Mouse (Mus musculus) spleen, postnatal 0 days (tissue): ENCODE data around the gene Aadac. TPM values are rescaled to one million over a fixed set of nuclear protein-coding genes. Genes with fewer than 3 reads are reported as not detected.

Experiments
- polyA plus RNA-seq: library from polyadenylated mRNA; unstranded; fragments of >200 nt; fragmentation: Nextera tagmentation; extraction: Ambion mirVana; gene quantifications from 2 replicates; pipeline ENCODE4 v1.2.1, GENCODE M21; 2015

Aadac gene
- polyA plus RNA-seq: 0.19 and 0.22 TPM in 2 replicates

DNA sequence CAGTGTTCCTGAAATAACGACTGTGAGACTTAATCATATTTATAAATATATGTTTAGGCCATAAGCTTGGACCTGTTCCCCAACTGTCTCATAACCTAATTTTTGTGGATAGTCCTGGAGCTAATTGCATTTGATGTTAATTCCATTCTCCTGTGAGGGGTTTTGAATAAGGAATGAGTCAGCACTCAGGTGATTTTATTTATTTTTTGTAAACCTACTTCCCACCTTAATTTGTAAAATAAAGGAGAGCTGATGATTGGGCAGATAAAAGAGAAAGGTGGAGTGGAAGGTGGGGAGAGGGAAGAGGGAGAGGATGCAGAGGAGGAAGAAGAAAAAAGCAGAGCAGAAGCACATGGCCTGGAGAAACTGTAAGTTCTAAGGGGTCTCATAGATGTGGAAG, at the start of gene Aadac:
Gene Aadac, plus strand, starts transcription at position 301 of the 400 bp plus-strand sequence.

DNA sequence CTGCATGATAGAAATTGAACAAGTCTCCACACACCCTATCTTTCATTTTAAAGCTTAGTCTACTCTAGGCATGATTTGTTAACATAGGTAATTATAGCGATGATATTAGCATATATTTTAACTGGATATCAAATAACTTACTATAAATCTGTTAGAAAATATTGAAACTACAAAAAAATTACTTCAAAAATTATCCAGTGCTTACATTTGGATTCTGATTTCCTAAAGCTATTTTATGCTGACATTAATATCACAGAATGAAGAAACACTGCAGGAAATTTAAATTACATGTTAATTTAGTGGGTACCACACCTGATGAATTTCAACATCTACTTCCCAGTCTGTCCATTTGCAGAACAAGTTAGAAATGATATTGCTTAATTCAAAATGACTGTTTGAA, 19.1 kb upstream of the Aadac start, which contains the start of gene Aadacl2:
Gene Aadacl2, plus strand, starts transcription at position 301 of the 400 bp plus-strand sequence.

DNA sequence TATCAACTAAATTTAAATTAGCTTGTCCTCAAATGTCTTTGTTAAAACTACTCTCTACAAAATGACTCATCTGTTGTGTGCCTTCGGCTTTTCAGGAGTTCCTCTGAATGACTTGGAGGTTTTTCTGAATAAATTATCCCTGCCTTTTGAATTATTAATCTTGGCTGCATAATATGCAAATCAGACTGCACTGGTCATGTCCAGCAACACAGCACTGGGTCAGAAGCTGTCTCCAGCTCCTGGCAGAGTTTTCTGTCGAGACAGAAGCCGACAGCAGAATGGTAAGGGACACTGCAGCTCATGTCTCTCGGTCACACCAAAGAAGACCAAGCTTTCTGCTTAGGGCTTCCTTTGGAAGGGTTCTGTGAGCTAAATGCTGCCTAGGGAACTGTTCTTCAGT, 56.1 kb downstream of the Aadac start, which contains the start of gene Sucnr1:
Gene Sucnr1, plus strand, starts transcription at position 222 of the 400 bp plus-strand sequence.

Other genes with a start within 250 kb of the Aadac start
- not detected in 2 replicates for gene Gm8298, start 164.7 kb upstream of the Aadac start, polyA plus RNA-seq
- gene C130079G13Rik, start 100.5 kb upstream of the Aadac start, polyA plus RNA-seq: not detected in 2 replicates
- gene Aadacl2, start 19.0 kb upstream of the Aadac start, polyA plus RNA-seq: not detected in 2 replicates
- 0.61 and 1.2 TPM in 2 replicates for gene Sucnr1, start 56.2 kb downstream of the Aadac start, polyA plus RNA-seq